Mouse (Mus musculus) forebrain, embryonic 15.5 days (tissue): ENCODE results near the gene Strip1. TPM values are rescaled to one million over a fixed set of nuclear protein-coding genes. Genes with fewer than 3 reads are reported as not detected.

Source experiments
- ATAC-seq: fragments of 200-750 bp; cut with Nextera tagmentation; replicated peaks from 2 replicates; pipeline ENCODE4 v1.8.0; 2017; ENCODE audit warnings: mild to moderate bottlenecking, moderate TSS enrichment, moderate library complexity
- H3K27ac ChIP-seq: fragments of 300-500 bp; sonication (generic); replicated peaks from 2 replicates; pipeline ENCODE4 v1.5.1; 2015; ENCODE audit warnings: mild to moderate bottlenecking, inconsistent platforms
- H3K27me3 ChIP-seq: fragments of 300-500 bp; sonication (generic); 2 replicates; pipeline ENCODE4 v1.6.1; 2015; ENCODE audit warnings: inconsistent platforms
- H3K36me3 ChIP-seq: fragments of 300-500 bp; sonication (generic); 2 replicates; pipeline ENCODE4 v1.6.1; 2015; ENCODE audit warnings: mild to moderate bottlenecking, inconsistent platforms
- H3K4me1 ChIP-seq: fragments of 300-500 bp; sonication (generic); 2 replicates; pipeline ENCODE4 v1.6.1; 2015; ENCODE audit warnings: inconsistent platforms
- H3K4me2 ChIP-seq: fragments of 300-500 bp; sonication (generic); replicated peaks from 2 replicates; pipeline ENCODE4 v1.6.1; 2015; ENCODE audit warnings: mild to moderate bottlenecking, inconsistent platforms
- H3K4me3 ChIP-seq: fragments of 300-500 bp; sonication (generic); 2 replicates; pipeline ENCODE4 v1.5.1; 2015; ENCODE audit warnings: mild to moderate bottlenecking, inconsistent platforms
- H3K9ac ChIP-seq: fragments of 300-500 bp; sonication (generic); replicated peaks from 2 replicates; pipeline ENCODE4 v1.6.1; 2015; ENCODE audit warnings: mild to moderate bottlenecking, inconsistent platforms
- H3K9me3 ChIP-seq: fragments of 300-500 bp; sonication (generic); 2 replicates; pipeline ENCODE4 v1.6.1; 2016; ENCODE audit warnings: inconsistent platforms
- WGBS: fragments of 180-500 bp; shearing (Covaris S2); methylation state at CpG from one replicate; pipeline ENCODE4 v1.1.7; 2015; ENCODE audit warnings: mixed read lengths; 5-methylcytosine and 5-hydroxymethylcytosine counted together
- polyA plus RNA-seq: library from polyadenylated mRNA; unstranded; fragments of >200 nt; fragmentation: Nextera tagmentation; extraction: Ambion mirVana; gene quantifications from 2 replicates; pipeline ENCODE4 v1.2.1, GENCODE M21; 2015

Gene Strip1
- polyA plus RNA-seq, 1 experiment from 2014 or later = 149 TPM

- Histone ChIP-seq H3K9me3 (no peaks in the 10 kb centered on the region), H3K9ac (no peak overlapping the region), H3K4me2 (no peak overlapping the region), H3K36me3 (no peaks in the 10 kb centered on the region), H3K27ac (no peak overlapping the region), H3K27me3 (peaks cover 42% of the 10 kb centered on the region), H3K4me3 (no peak overlapping the region), H3K4me1 (peaks cover 17% of the 10 kb centered on the region)
- 39% methylated on average over 6 of the region's 6 CpGs for WGBS
- 0 out of 2 replicates have a peak, but pooled peaks have one; percentile 18 for ATAC-seq
Observed at GRCm38 (mm10) chr3:107600127-107600526, 31.4 kb downstream of the Strip1 start.

GRCm38 (mm10) chr3:107597586-107598389, 33.7 kb downstream of the Strip1 start:
- no peaks in the 10 kb centered on the region for H3K9me3 ChIP-seq
- H3K36me3 ChIP-seq = no peaks in the 10 kb centered on the region
- no peak overlapping the region for H3K4me3 ChIP-seq
- H3K4me1 ChIP-seq = peaks cover 23% of the 10 kb centered on the region
- no peak for ATAC-seq
- no peak overlapping the region for H3K9ac ChIP-seq
- H3K27me3 ChIP-seq = peaks cover 63% of the 10 kb centered on the region
- H3K27ac ChIP-seq = no peak overlapping the region
- H3K4me2 ChIP-seq = no peak overlapping the region
- 4% methylated on average over 22 of the region's 22 CpGs for WGBS

- no peak for ATAC-seq
- H3K9ac ChIP-seq = no peak overlapping the region
- no peak overlapping the region for H3K4me2 ChIP-seq
- no peaks in the 10 kb centered on the region for H3K36me3 ChIP-seq
- H3K9me3 ChIP-seq = no peaks in the 10 kb centered on the region
- H3K4me1 ChIP-seq = peaks cover 23% of the 10 kb centered on the region
- peaks cover 70% of the 10 kb centered on the region for H3K27me3 ChIP-seq
- H3K4me3 ChIP-seq = no peak overlapping the region
- H3K27ac ChIP-seq = no peak overlapping the region
- WGBS = 2% methylated on average over 20 of the region's 24 CpGs
Observed at GRCm38 (mm10) chr3:107597134-107597533, 34.4 kb downstream of the Strip1 start.

- 0 out of 2 replicates have a peak, but pooled peaks have one; percentile 7 for ATAC-seq
- under 1% methylated on average over 26 of the region's 26 CpGs for WGBS
- no peak overlapping the region for H3K9ac ChIP-seq
- peak overlapping the region; percentile 32 for H3K4me2 ChIP-seq
- no peaks in the 10 kb centered on the region for H3K36me3 ChIP-seq
- peaks cover 76% of the 10 kb centered on the region for H3K27me3 ChIP-seq
- peak overlapping the region; percentile 34 for H3K4me3 ChIP-seq
- no peaks in the 10 kb centered on the region for H3K9me3 ChIP-seq
- peaks cover 23% of the 10 kb centered on the region for H3K4me1 ChIP-seq
- no peak overlapping the region for H3K27ac ChIP-seq
Observed at GRCm38 (mm10) chr3:107596559-107596958, 34.9 kb downstream of the Strip1 start.

- Histone ChIP-seq H3K4me1 (peaks cover 23% of the 10 kb centered on the region), H3K9me3 (no peaks in the 10 kb centered on the region), H3K4me2 (no peak overlapping the region), H3K4me3 (peak overlapping the region; percentile 34), H3K36me3 (no peaks in the 10 kb centered on the region), H3K27me3 (peaks cover 81% of the 10 kb centered on the region), H3K27ac (no peak overlapping the region), H3K9ac (no peak overlapping the region)
- under 1% methylated on average over 34 of the region's 34 CpGs for WGBS
- 0 out of 2 replicates have a peak, but pooled peaks have one; percentile 21 for ATAC-seq
Observed at GRCm38 (mm10) chr3:107595938-107596461, 35.5 kb downstream of the Strip1 start.

GRCm38 (mm10) chr3:107595264-107595937, 36.1 kb downstream of the Strip1 start:
- Histone ChIP-seq H3K4me3 (peak overlapping the region; percentile 34), H3K36me3 (no peaks in the 10 kb centered on the region), H3K4me1 (peaks cover 23% of the 10 kb centered on the region), H3K27ac (no peak overlapping the region), H3K27me3 (peaks cover 78% of the 10 kb centered on the region), H3K9ac (peak overlapping the region; percentile 16; the same call in 1 of the 2 replicates), H3K4me2 (peak overlapping the region; percentile 50), H3K9me3 (no peaks in the 10 kb centered on the region)
- WGBS = 2% methylated on average over 44 of the region's 50 CpGs
- no peak for ATAC-seq

GRCm38 (mm10) chr3:107594662-107595263, 36.7 kb downstream of the Strip1 start, which contains the start of gene Alx3:
Gene Alx3, plus strand, starts transcription at chr3:107595031.
- peak within 1 kb of the TSS; percentile 50 for H3K4me2 ChIP-seq
- H3K36me3 ChIP-seq = no peaks in the 10 kb centered on the region
- H3K9me3 ChIP-seq = no peaks in the 10 kb centered on the region
- peaks cover 72% of the 10 kb centered on the region for H3K27me3 ChIP-seq
- H3K4me1 ChIP-seq = peaks cover 23% of the 10 kb centered on the region
- no peak; the same call in 1 of the 2 replicates for ATAC-seq
- no peak within 1 kb of the TSS for H3K27ac ChIP-seq
- under 1% methylated on average over 40 of the region's 46 CpGs for WGBS
- peak within 1 kb of the TSS; percentile 34 for H3K4me3 ChIP-seq
- peak within 1 kb of the TSS; percentile 16; the same call in 1 of the 2 replicates for H3K9ac ChIP-seq

- Histone ChIP-seq H3K27me3 (peaks cover 60% of the 10 kb centered on the region), H3K4me2 (no peak overlapping the region), H3K4me1 (peaks cover 23% of the 10 kb centered on the region), H3K9me3 (no peaks in the 10 kb centered on the region), H3K4me3 (no peak overlapping the region), H3K36me3 (no peaks in the 10 kb centered on the region), H3K9ac (no peak overlapping the region), H3K27ac (no peak overlapping the region)
- no peak for ATAC-seq
- WGBS = 52% methylated on average over 2 of the region's 2 CpGs
Observed at GRCm38 (mm10) chr3:107593632-107594031, 37.9 kb downstream of the Strip1 start.

GRCm38 (mm10) chr3:107591612-107592011, 39.9 kb downstream of the Strip1 start:
- H3K27ac ChIP-seq = no peak overlapping the region
- WGBS = 64% methylated on average over 1 of the region's 1 CpGs
- ATAC-seq = no peak
- no peak overlapping the region for H3K9ac ChIP-seq
- H3K9me3 ChIP-seq = no peaks in the 10 kb centered on the region
- no peak overlapping the region for H3K4me3 ChIP-seq
- peaks cover 20% of the 10 kb centered on the region for H3K4me1 ChIP-seq
- no peaks in the 10 kb centered on the region for H3K36me3 ChIP-seq
- peaks cover 46% of the 10 kb centered on the region for H3K27me3 ChIP-seq
- no peak overlapping the region for H3K4me2 ChIP-seq

- ATAC-seq = no peak
- H3K4me3 ChIP-seq = no peak overlapping the region
- WGBS = 75% methylated on average over 6 of the region's 6 CpGs
- peaks cover 13% of the 10 kb centered on the region for H3K4me1 ChIP-seq
- no peak overlapping the region for H3K27ac ChIP-seq
- H3K36me3 ChIP-seq = no peaks in the 10 kb centered on the region
- peaks cover 45% of the 10 kb centered on the region for H3K27me3 ChIP-seq
- H3K9ac ChIP-seq = no peak overlapping the region
- H3K9me3 ChIP-seq = no peaks in the 10 kb centered on the region
- H3K4me2 ChIP-seq = no peak overlapping the region
Observed at GRCm38 (mm10) chr3:107586504-107586903, 45.0 kb downstream of the Strip1 start.

- H3K4me3 ChIP-seq = no peak overlapping the region
- no peaks in the 10 kb centered on the region for H3K9me3 ChIP-seq
- H3K9ac ChIP-seq = no peak overlapping the region
- H3K27ac ChIP-seq = no peak overlapping the region
- no peaks in the 10 kb centered on the region for H3K36me3 ChIP-seq
- WGBS = 8% methylated on average over 1 of the region's 1 CpGs
- no peak overlapping the region for H3K4me2 ChIP-seq
- peaks cover 13% of the 10 kb centered on the region for H3K4me1 ChIP-seq
- H3K27me3 ChIP-seq = peaks cover 62% of the 10 kb centered on the region
- ATAC-seq = no peak
Observed at GRCm38 (mm10) chr3:107583893-107584292, 47.6 kb downstream of the Strip1 start.
